Mouse (Mus musculus) small intestine, adult 2 months (tissue): ENCODE measurements around the gene Cyren. TPM values are rescaled to one million over a fixed set of nuclear protein-coding genes. Genes with fewer than 3 reads are reported as not detected.

Experiments used
- H3K27ac ChIP-seq: fragments of 200-500 bp; 2 replicates; pipeline ENCODE4 v1.5.1; 2012; ENCODE audit warnings: low read depth, low read length, control low read depth, inconsistent platforms; ENCODE audit not compliant: insufficient read depth
- H3K27me3 ChIP-seq: fragments of 200-500 bp; 2 replicates; pipeline ENCODE4 v1.6.1; 2012; ENCODE audit warnings: mild to moderate bottlenecking, moderate library complexity, low read length, inconsistent platforms; ENCODE audit not compliant: control insufficient read depth, insufficient read depth
- H3K36me3 ChIP-seq: fragments of 200-500 bp; 2 replicates; pipeline ENCODE4 v1.6.1; 2012; ENCODE audit warnings: mild to moderate bottlenecking, low read length, control low read depth, inconsistent platforms; ENCODE audit not compliant: control insufficient read depth, insufficient read depth
- H3K4me1 ChIP-seq: fragments of 200-500 bp; 2 replicates; pipeline ENCODE4 v1.6.1; 2012; ENCODE audit warnings: low read length, inconsistent platforms, mixed read lengths; ENCODE audit not compliant: control insufficient read depth, insufficient read depth, insufficient read length
- H3K4me3 ChIP-seq: fragments of 200-500 bp; 2 replicates; pipeline ENCODE4 v1.5.1; 2012; ENCODE audit warnings: low read depth, mild to moderate bottlenecking, control low read depth, inconsistent platforms, low read length, moderate library complexity
- CTCF ChIP-seq: fragments of 200-500 bp; IDR thresholded peaks from 2 replicates; pipeline ENCODE4 v1.5.1; 2012; ENCODE audit warnings: low read depth, mild to moderate bottlenecking, control low read depth, inconsistent platforms, low read length, moderate library complexity, mixed read lengths; ENCODE audit not compliant: insufficient replicate concordance, insufficient read length; ENCODE audit errors: extremely low read depth
- POLR2A ChIP-seq: fragments of 200-500 bp; IDR thresholded peaks from 2 replicates; pipeline ENCODE4 v1.6.1; 2012; ENCODE audit warnings: low read depth, mild to moderate bottlenecking, control low read depth, inconsistent platforms, low read length, moderate library complexity
- WGBS: fragments of 180-500 bp; shearing (Covaris S2); methylation state at CpG from one replicate; pipeline ENCODE4 v1.1.7; 2018; 5-methylcytosine and 5-hydroxymethylcytosine counted together
- polyA plus RNA-seq: library from polyadenylated mRNA; depleted of rRNA; stranded (reverse); fragments of >200 nt; gene quantifications from 2 replicates; pipeline ENCODE4 v1.2.3, GENCODE M21; 2012

Cyren gene
- polyA plus RNA-seq, 1 experiment = 1.6 TPM

DNA sequence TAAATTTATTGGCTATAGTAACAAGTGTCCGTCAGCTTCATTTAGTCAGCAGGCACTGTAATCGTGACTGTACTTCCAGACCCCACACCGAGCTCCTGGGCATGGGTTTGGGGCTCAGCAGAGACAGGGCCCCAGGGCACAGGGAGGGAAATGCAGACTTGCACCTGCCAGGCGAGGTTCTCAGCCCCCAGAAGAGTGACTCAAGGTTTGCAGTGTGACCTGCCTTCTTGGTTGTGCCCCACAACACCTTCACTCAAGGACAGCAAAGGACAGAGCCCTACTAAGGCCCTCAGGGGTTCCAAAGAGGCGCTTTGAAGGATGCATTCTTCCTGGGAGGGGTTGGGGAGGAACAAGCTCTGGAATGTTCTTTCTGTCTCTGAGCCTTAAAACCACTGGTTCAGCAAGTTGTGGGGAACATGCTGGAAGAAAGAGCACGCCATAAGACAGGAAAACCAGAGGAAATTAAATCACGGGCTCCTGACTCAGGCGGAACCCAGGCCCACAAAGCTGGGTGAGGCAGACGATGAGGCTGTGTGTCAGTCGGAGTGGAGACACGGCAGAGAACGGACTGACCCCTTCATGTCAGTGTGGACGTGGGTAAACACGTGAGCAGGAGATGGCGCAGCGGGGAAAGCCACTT is 1.4 kb upstream of the Cyren start:
- 92% methylated on average over 16 of the region's 16 CpGs for WGBS

DNA sequence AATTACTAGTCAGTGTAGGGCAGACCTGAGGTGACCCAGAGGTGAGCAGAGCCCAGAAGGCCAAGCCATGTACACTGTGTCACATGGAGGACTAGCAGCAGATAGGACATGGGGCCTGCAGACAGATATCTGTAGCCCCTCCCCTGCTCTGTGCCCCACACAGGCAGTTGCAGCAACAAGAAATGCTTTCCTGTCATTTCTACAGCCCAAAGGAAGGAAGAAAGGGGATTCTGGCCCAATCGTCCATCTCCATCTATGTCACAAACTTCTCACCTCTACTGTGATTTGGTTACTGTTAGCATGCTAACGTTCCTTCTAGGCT is 1.1 kb downstream of the Cyren start:
- Histone ChIP-seq H3K36me3 (peaks cover 3% of the 10 kb centered on the region; the same call in 1 of the 2 replicates), H3K4me1 (peaks cover 4% of the 10 kb centered on the region; the same call in 1 of the 2 replicates), H3K27me3 (no peaks in the 10 kb centered on the region), H3K4me3 (no peak overlapping the region), H3K27ac (no peak overlapping the region)
- WGBS = 64% methylated on average over 2 of the region's 2 CpGs
- TF ChIP-seq CTCF = no peak

More for the DNA sequence above, 1.4 kb upstream of the Cyren start:
- Histone ChIP-seq H3K27ac (no peak overlapping the region), H3K27me3 (no peaks in the 10 kb centered on the region), H3K36me3 (no peaks in the 10 kb centered on the region; the same call in 1 of the 2 replicates), H3K4me1 (peaks cover 4% of the 10 kb centered on the region; the same call in 1 of the 2 replicates), H3K4me3 (no peak overlapping the region)
- no peak for TF ChIP-seq POLR2A

DNA sequence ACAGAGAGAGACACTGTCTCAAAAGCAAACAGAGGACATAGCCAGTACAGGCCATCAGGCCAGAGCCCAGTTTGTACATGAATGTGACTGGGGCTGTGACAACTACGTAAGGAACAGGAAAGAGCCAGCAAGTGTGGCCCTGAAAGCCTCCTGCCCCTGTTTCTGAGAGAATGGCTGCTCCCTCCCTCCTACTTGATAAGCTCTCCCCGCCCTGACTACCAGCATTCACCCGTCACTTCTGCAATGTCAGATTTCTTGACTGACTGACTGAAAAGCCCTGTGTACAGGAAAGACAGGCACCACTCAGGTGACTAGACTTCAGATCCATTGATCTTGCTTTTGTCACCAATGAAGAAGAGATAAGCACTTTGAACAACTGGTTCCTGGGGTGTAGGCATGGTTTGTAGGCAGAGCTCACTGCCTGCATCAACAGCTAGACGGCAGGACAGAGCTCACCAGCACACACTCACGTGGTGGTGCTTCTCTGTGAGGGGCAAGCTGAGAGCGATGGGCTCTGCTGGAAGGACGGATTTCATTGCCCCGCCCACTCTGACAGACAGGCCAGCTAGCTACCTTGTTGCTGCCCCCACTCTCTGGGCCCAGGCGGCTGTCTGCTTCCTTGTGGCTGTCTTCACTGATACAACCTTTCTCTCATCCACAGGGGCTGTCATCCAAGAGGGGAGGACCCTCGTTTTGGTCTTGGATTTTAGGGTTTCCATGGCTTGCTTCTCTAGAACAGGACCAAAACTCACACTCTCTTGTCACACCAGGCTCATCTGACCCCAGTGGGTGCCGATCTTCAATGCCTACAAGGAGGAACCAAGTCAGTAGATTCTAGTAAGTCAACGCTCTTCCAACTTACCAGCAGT is 1.7 kb downstream of the Cyren start:
- H3K36me3 ChIP-seq = peaks cover 3% of the 10 kb centered on the region; the same call in 1 of the 2 replicates
- 75% methylated on average over 12 of the region's 12 CpGs for WGBS
- TF ChIP-seq POLR2A (no peak), CTCF (no peak)
- no peak overlapping the region for H3K4me3 ChIP-seq
- H3K27ac ChIP-seq = peak overlapping the region; percentile 48; the same call in 1 of the 2 replicates
- H3K4me1 ChIP-seq = peaks cover 4% of the 10 kb centered on the region; the same call in 1 of the 2 replicates
- no peaks in the 10 kb centered on the region for H3K27me3 ChIP-seq

DNA sequence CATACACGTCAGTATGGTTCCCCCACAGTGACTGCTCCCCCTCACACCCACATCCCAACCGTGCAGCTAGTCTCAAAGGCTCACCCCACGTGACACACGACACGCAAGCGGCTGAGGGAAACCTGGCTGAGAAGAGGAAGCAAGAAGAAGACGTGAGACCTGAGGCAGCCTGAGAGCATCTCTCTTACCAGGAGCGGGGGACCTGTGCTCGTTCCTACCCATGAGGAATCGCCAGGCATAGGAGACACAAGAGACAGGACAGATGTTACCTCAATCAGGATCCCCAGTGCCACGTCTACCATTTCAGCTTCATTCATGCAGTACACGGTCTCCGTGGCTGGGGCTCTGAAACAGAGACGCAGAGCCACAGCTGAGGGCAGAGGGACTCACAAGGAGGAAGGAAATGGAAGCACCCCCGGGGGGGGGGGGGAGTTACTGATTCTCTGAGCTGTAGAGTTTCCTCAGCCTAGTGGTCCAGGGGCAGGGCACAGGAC is 2.5 kb downstream of the Cyren start:
- TF ChIP-seq CTCF = no peak
- Histone ChIP-seq H3K27me3 (no peaks in the 10 kb centered on the region), H3K36me3 (peaks cover 3% of the 10 kb centered on the region; the same call in 1 of the 2 replicates), H3K27ac (peak overlapping the region; percentile 48), H3K4me3 (peak overlapping the region; percentile 9), H3K4me1 (peaks cover 4% of the 10 kb centered on the region; the same call in 1 of the 2 replicates)
- WGBS = 79% methylated on average over 15 of the region's 15 CpGs

DNA sequence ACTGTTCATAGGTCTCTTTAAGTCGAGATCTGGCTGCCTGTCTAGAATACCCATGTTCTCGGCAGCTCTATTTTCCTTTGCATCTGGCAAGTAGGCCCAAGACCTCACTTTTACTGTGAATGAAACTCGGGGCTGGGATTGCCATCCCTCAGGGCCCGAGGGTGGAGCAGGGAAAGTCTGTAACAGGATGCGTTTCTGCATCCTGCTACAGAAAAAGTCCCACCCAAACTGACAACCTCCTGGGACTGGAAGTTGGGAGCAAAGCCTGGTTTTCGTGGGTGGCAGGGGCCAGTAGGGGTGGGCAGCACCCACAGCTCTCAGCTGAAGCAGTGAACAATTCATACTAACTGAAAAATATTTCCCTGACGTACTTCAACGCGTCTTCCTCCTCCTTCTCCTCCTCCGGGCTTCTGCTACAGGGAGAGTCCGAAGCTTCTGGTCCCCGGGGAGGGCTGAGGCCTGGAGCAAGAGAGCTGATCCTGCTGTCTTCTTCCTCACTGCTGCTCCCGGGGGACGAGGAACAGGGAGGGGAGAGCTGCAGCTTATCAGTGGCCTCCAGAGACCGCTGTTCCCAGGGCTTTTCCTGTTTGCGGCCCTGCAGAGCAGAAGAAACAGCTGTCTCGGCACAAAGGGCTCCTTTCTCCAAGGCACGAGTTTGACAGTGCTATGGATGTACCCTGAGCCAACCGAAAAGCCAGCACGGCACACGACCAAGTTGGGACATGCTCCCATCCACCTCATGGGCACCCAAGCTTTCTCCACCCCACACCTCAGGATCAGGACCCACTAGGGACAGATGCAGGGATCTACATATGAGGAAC is 3.5 kb downstream of the Cyren start:
- Histone ChIP-seq H3K27ac (peak overlapping the region; percentile 48), H3K27me3 (no peaks in the 10 kb centered on the region), H3K36me3 (peaks cover 3% of the 10 kb centered on the region; the same call in 1 of the 2 replicates), H3K4me3 (no peak overlapping the region), H3K4me1 (peaks cover 9% of the 10 kb centered on the region; the same call in 1 of the 2 replicates)
- 70% methylated on average over 21 of the region's 21 CpGs for WGBS
- TF ChIP-seq CTCF = no peak
- no peak for TF ChIP-seq POLR2A

GRCm38 (mm10) chr6:34872871-34873270 is 5.0 kb downstream of the Cyren start:
- Histone ChIP-seq H3K4me1 (peaks cover 11% of the 10 kb centered on the region; the same call in 1 of the 2 replicates), H3K27me3 (no peaks in the 10 kb centered on the region), H3K27ac (no peak overlapping the region), H3K36me3 (peaks cover 3% of the 10 kb centered on the region; the same call in 1 of the 2 replicates), H3K4me3 (no peak overlapping the region)
- WGBS = 83% methylated on average over 10 of the region's 10 CpGs
- TF ChIP-seq CTCF (no peak), POLR2A (no peak)

GRCm38 (mm10) chr6:34871929-34872328 is 5.9 kb downstream of the Cyren start:
- WGBS = 89% methylated on average over 7 of the region's 7 CpGs
- no peaks in the 10 kb centered on the region for H3K27me3 ChIP-seq
- no peak for TF ChIP-seq CTCF
- no peak for TF ChIP-seq POLR2A

More at GRCm38 (mm10) chr6:34871929-34872328, 5.9 kb downstream of the Cyren start:
- H3K4me3 ChIP-seq = no peak overlapping the region
- H3K36me3 ChIP-seq = peaks cover 3% of the 10 kb centered on the region; the same call in 1 of the 2 replicates
- H3K4me1 ChIP-seq = peaks cover 16% of the 10 kb centered on the region
- H3K27ac ChIP-seq = no peak overlapping the region
